Mouse (Mus musculus): ENCODE measurements around the gene Smok2b. TPM values are rescaled to one million over a fixed set of nuclear protein-coding genes. Genes with fewer than 3 reads are reported as not detected.
"Not testable (repeated sequence)": the region's sequence is repeated elsewhere in the genome, so short reads cannot be mapped to it uniquely, and the experiment has no call there.

The Smok2b gene
- polyA plus RNA-seq (2015; fragmentation: Nextera tagmentation; extraction: Ambion mirVana): not detected in 2 replicates

DNA sequence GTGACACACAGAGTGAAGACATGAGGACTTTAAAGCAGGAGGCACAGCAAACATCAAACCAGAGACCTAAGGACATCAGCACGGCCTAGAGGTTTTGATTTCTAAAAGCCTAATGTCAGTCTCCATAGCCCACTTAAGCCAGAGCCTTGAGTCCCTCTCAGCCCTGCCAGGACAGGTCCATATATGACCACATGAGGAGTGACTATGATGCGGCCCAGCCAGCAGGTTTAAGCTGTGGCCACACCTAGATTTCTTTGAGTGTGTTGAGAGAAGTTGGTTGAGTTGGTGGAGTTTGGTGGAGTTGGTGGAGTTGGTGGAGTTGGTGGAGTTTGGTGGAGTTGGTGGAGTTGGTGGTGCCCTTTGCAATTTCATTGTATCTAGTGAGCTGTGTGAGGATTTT, at the start of gene Smok2b:
TSS of gene Smok2b (plus strand) at position 301 of the 400 bp plus-strand sequence.
- H3K27me3 ChIP-seq (ENCODE audit: control insufficient read depth, insufficient read depth, low read length); H3K9ac ChIP-seq (ENCODE audit: low read length); H3K4me3 ChIP-seq (replicated peaks; ENCODE audit: low read length); H3K4me2 ChIP-seq (ENCODE audit: low read depth, low read length); H3K36me3 ChIP-seq (ENCODE audit: control insufficient read depth, insufficient read depth, low read length); H3K4me1 ChIP-seq (ENCODE audit: control insufficient read depth, insufficient read depth, low read length); H3K27ac ChIP-seq (ENCODE audit: low read length); ATAC-seq (ENCODE audit: insufficient read depth, low FRiP score): not testable (repeated sequence)
- peaks cover 46% of the 10 kb centered on the region for H3K9me3 ChIP-seq (replicated peaks; ENCODE audit: control insufficient read depth, low read length)
- WGBS: 77% methylated on average over 2 of the region's 2 CpGs

DNA sequence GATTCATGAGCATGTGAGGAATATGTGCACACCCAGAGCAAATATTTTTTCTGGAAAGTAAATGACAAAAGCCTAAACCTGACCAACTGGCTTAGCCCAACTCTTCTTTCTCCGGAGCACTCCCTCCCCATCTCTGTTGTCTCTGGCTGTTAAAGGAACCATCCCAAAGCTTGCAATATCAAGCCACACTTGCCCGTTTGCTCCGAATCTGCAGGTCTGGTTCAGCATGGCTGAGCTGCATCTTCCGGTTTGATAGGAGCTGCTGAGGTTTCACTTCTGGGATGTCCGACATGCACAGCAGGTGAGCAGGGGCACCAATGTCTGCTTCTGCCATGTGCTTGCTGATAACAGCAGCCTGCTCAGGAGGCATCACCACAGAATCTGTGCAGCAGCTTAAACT, 49.6 kb upstream of the Smok2b start:
- H3K4me1 ChIP-seq (ENCODE audit: control insufficient read depth, insufficient read depth, low read length); ATAC-seq (ENCODE audit: insufficient read depth, low FRiP score): not testable (repeated sequence)
- WGBS: 89% methylated on average over 5 of the region's 5 CpGs

DNA sequence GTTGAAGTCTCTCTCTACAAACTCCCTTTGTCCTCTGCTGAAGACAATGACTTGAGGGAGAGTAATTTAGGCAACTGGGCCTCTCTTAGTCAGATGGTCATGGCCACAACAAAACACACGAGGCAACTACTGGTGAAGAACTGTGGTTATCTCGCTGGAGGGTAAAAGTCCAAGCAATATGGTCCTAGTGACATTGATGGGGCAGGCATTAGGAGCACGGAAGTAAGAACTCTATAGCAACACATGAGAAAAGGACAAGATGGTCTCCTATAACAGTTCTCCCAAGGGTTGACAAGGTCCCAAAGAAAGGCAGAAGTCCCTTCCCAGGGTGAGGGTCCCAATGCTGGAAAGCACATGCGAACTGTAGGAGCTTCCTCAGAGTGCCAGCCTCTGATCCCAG, 47.3 kb upstream of the Smok2b start:
- 67% methylated on average over 2 of the region's 4 CpGs for WGBS
- not testable (repeated sequence) for H3K4me1 ChIP-seq (ENCODE audit: control insufficient read depth, insufficient read depth, low read length); H3K9me3 ChIP-seq (replicated peaks; ENCODE audit: control insufficient read depth, low read length); ATAC-seq (ENCODE audit: insufficient read depth, low FRiP score); H3K9ac ChIP-seq (ENCODE audit: low read length); H3K27ac ChIP-seq (ENCODE audit: low read length); H3K4me2 ChIP-seq (ENCODE audit: low read depth, low read length); H3K36me3 ChIP-seq (ENCODE audit: control insufficient read depth, insufficient read depth, low read length); H3K27me3 ChIP-seq (ENCODE audit: control insufficient read depth, insufficient read depth, low read length); H3K4me3 ChIP-seq (replicated peaks; ENCODE audit: low read length)

More for the DNA sequence above, 49.6 kb upstream of the Smok2b start:
- not testable (repeated sequence) for H3K9ac ChIP-seq (ENCODE audit: low read length); H3K9me3 ChIP-seq (replicated peaks; ENCODE audit: control insufficient read depth, low read length); H3K27ac ChIP-seq (ENCODE audit: low read length); H3K4me3 ChIP-seq (replicated peaks; ENCODE audit: low read length); H3K27me3 ChIP-seq (ENCODE audit: control insufficient read depth, insufficient read depth, low read length); H3K36me3 ChIP-seq (ENCODE audit: control insufficient read depth, insufficient read depth, low read length); H3K4me2 ChIP-seq (ENCODE audit: low read depth, low read length)

DNA sequence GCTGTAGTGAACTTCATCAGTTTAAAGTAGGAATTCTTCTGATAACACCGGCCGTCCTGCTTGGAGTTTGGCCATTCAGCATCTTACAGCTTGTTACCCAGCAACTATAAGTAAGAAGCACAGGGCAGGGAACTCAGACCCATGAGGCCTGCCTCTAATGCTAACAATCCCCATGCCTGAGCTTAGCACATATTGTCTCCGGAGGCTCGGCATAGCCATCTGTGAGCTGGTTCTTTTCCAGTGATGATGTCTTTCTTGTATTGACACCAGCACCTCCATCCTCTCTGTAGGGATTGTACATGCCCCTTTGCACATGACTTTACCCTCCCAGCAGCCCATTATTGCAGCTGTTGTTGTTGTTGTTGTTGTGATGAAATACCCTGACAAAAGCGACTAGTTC, 45.5 kb upstream of the Smok2b start:
- H3K4me1 ChIP-seq (ENCODE audit: control insufficient read depth, insufficient read depth, low read length); ATAC-seq (ENCODE audit: insufficient read depth, low FRiP score); H3K9ac ChIP-seq (ENCODE audit: low read length); H3K4me3 ChIP-seq (replicated peaks; ENCODE audit: low read length); H3K4me2 ChIP-seq (ENCODE audit: low read depth, low read length); H3K36me3 ChIP-seq (ENCODE audit: control insufficient read depth, insufficient read depth, low read length); H3K9me3 ChIP-seq (replicated peaks; ENCODE audit: control insufficient read depth, low read length); H3K27ac ChIP-seq (ENCODE audit: low read length); H3K27me3 ChIP-seq (ENCODE audit: control insufficient read depth, insufficient read depth, low read length): not testable (repeated sequence)
- 92% methylated on average over 4 of the region's 5 CpGs for WGBS

DNA sequence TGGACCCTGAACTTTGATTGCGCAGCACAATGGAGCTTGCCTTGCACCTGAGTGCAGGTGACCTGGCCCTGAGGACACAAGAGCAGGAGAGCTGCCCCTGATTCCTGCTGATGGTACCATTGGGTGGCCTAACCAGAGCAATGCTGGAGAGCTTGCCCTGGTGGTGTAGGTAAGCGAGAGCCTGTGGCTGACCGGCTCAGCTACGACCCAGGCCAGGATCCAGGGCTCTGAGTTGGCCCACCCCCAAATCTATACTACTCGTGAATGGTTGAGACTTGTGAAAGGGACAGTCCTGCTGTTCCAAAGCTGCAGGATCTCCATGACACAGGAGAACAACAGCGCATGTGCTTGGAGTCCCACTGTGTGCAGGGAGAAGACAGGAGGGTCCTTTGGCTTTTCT, 43.5 kb upstream of the Smok2b start:
- not testable (repeated sequence) for H3K4me3 ChIP-seq (replicated peaks; ENCODE audit: low read length); H3K36me3 ChIP-seq (ENCODE audit: control insufficient read depth, insufficient read depth, low read length); ATAC-seq (ENCODE audit: insufficient read depth, low FRiP score); H3K4me2 ChIP-seq (ENCODE audit: low read depth, low read length); H3K9ac ChIP-seq (ENCODE audit: low read length); H3K27me3 ChIP-seq (ENCODE audit: control insufficient read depth, insufficient read depth, low read length); H3K4me1 ChIP-seq (ENCODE audit: control insufficient read depth, insufficient read depth, low read length); H3K27ac ChIP-seq (ENCODE audit: low read length); H3K9me3 ChIP-seq (replicated peaks; ENCODE audit: control insufficient read depth, low read length)
- 83% methylated on average over 6 of the region's 6 CpGs for WGBS

DNA sequence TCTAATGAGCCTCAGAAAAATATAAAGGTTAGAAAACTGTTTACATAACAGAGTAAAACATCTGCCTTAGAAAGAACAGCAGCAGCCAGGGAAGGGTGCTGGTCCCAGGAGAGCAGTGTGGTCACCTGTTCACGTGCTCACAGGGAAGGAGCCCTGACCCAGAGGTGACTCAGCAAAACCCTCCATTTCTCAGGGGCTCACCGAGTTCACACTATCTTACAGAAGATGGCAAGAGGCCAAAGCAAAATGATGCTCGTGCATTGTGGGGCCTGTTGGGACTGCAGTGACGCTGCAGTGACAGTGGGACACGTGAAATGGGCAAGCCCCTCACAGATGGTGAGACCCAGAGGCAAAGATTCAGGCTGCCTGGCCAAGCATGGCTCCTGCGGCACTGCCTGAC, 42.4 kb upstream of the Smok2b start:
- not testable (repeated sequence) for H3K9ac ChIP-seq (ENCODE audit: low read length); ATAC-seq (ENCODE audit: insufficient read depth, low FRiP score); H3K27ac ChIP-seq (ENCODE audit: low read length); H3K4me2 ChIP-seq (ENCODE audit: low read depth, low read length); H3K4me1 ChIP-seq (ENCODE audit: control insufficient read depth, insufficient read depth, low read length); H3K4me3 ChIP-seq (replicated peaks; ENCODE audit: low read length); H3K27me3 ChIP-seq (ENCODE audit: control insufficient read depth, insufficient read depth, low read length); H3K36me3 ChIP-seq (ENCODE audit: control insufficient read depth, insufficient read depth, low read length); H3K9me3 ChIP-seq (replicated peaks; ENCODE audit: control insufficient read depth, low read length)
- 63% methylated on average over 6 of the region's 6 CpGs for WGBS

DNA sequence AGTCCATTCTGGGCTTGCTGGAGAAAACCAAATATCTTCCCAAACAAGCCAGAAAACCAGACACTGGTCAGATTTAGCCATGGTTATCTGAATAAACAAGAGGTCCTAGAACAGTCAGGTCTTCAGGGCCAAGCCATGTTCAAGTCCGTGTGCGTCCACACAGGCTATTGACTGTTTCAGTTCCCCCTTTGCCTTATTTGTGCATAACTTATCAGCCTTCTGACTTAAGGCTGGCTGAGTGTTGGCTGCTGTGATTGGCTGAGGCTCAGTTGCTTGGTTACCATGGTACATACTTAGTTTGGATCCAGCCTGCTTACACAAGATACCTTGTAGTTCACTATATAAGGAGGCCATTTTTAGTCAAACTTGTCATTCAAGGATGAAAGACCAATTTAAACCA, 41.2 kb upstream of the Smok2b start:
- not testable (repeated sequence) for H3K9ac ChIP-seq (ENCODE audit: low read length); H3K4me3 ChIP-seq (replicated peaks; ENCODE audit: low read length); H3K4me1 ChIP-seq (ENCODE audit: control insufficient read depth, insufficient read depth, low read length); ATAC-seq (ENCODE audit: insufficient read depth, low FRiP score); H3K4me2 ChIP-seq (ENCODE audit: low read depth, low read length); H3K27ac ChIP-seq (ENCODE audit: low read length); H3K9me3 ChIP-seq (replicated peaks; ENCODE audit: control insufficient read depth, low read length); H3K36me3 ChIP-seq (ENCODE audit: control insufficient read depth, insufficient read depth, low read length); H3K27me3 ChIP-seq (ENCODE audit: control insufficient read depth, insufficient read depth, low read length)
- WGBS: 80% methylated on average over 2 of the region's 2 CpGs

DNA sequence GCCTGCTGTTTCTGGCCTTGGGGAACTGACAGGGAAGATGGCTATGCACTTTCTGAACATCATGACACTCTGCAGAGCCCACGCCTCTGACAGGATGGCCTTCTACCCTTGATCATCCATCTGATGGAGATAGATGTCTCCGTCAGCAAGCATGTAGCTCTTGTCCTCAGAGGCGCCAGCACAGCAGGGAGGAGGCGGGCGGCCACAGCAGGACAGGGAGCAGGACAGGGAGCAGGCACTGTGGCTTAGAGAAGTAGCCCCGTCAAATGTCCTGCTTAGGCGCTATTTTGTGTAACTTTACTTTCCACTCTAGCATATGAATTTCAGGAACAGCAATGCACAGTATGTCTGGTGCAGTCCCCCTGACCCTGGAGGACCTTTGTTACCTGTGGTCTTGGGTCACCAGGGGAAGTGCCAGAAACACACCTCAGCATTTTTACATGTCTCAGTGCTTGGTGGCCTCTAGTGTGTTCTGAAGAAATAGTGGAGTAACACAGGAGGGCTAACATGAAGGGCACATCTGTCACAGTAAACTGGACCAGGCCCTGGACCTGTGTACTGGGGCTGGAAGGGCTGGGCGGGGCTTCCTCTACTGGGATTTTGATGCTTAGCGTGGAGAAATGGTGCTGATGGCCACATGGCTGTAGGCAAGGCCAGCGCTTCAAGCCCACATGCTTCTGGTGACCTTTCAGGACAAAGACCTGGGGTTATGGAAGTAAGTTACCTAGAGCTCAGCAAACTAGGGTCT, 39.0 kb upstream of the Smok2b start:
- H3K4me2 ChIP-seq (ENCODE audit: low read depth, low read length); H3K27ac ChIP-seq (ENCODE audit: low read length); ATAC-seq (ENCODE audit: insufficient read depth, low FRiP score); H3K4me1 ChIP-seq (ENCODE audit: control insufficient read depth, insufficient read depth, low read length); H3K27me3 ChIP-seq (ENCODE audit: control insufficient read depth, insufficient read depth, low read length); H3K9ac ChIP-seq (ENCODE audit: low read length); H3K36me3 ChIP-seq (ENCODE audit: control insufficient read depth, insufficient read depth, low read length); H3K4me3 ChIP-seq (replicated peaks; ENCODE audit: low read length): not testable (repeated sequence)
- peaks cover 16% of the 10 kb centered on the region for H3K9me3 ChIP-seq (replicated peaks; ENCODE audit: control insufficient read depth, low read length)
- WGBS: 80% methylated on average over 10 of the region's 10 CpGs

DNA sequence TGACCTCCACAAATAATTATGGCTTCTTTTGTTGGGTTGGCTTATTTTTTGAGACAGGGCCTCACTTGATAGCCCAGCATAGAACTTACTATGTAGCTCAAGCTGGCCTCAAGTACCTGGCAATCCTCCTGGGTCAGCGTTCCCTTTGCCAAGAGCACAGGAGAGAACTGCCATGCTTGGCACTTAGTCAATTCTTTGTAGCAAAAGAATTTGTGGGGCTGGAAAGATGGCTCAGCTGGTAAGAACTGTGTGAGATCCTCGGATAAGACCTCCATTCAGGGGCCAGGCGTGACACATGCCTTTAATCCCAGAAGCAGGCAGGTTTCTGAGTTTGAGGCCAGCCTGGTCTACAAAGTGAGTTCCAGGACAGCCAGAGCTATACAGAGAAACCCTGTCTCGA, 33.6 kb upstream of the Smok2b start:
- not testable (repeated sequence) for H3K4me2 ChIP-seq (ENCODE audit: low read depth, low read length); H3K4me1 ChIP-seq (ENCODE audit: control insufficient read depth, insufficient read depth, low read length); H3K4me3 ChIP-seq (replicated peaks; ENCODE audit: low read length); H3K9ac ChIP-seq (ENCODE audit: low read length); H3K36me3 ChIP-seq (ENCODE audit: control insufficient read depth, insufficient read depth, low read length); ATAC-seq (ENCODE audit: insufficient read depth, low FRiP score); H3K27ac ChIP-seq (ENCODE audit: low read length); H3K27me3 ChIP-seq (ENCODE audit: control insufficient read depth, insufficient read depth, low read length)
- 67% methylated on average over 4 of the region's 4 CpGs for WGBS
- peaks cover 19% of the 10 kb centered on the region for H3K9me3 ChIP-seq (replicated peaks; ENCODE audit: control insufficient read depth, low read length)

Data from stomach, embryonic 16.5 days (tissue).